Mouse (Mus musculus) hindbrain, embryonic 10.5 days (tissue): ENCODE measurements at regions not wholly inside any gene's neighbourhood (a gene's known extent, or its start where the extent isn't known, plus 50 kb on each side); places are given as distances from the start of the nearest gene placed in this dataset.

Experiments used
- DNase-seq: peaks from one replicate; pipeline ENCODE4 v3.0.0-alpha.2; 2017; ENCODE audit warnings: low spot score
- H3K27ac ChIP-seq: fragments of 300-500 bp; sonication (generic); 2 replicates; pipeline ENCODE4 v1.5.1; 2016; ENCODE audit warnings: mild to moderate bottlenecking, moderate library complexity
- H3K27me3 ChIP-seq: fragments of 300-500 bp; sonication (generic); 2 replicates; pipeline ENCODE4 v1.6.1; 2016; ENCODE audit warnings: mild to moderate bottlenecking; ENCODE audit not compliant: poor library complexity, insufficient read depth, severe bottlenecking
- H3K36me3 ChIP-seq: fragments of 300-500 bp; sonication (generic); 2 replicates; pipeline ENCODE4 v1.6.1; 2016; ENCODE audit warnings: mild to moderate bottlenecking, moderate library complexity
- H3K4me1 ChIP-seq: fragments of 300-500 bp; sonication (generic); replicated peaks from 2 replicates; pipeline ENCODE4 v1.6.1; 2016; ENCODE audit warnings: mild to moderate bottlenecking
- H3K4me3 ChIP-seq: fragments of 300-500 bp; sonication (generic); 2 replicates; pipeline ENCODE4 v1.5.1; 2016; ENCODE audit warnings: mild to moderate bottlenecking, moderate library complexity
- H3K9me3 ChIP-seq: fragments of 300-500 bp; sonication (generic); 2 replicates; pipeline ENCODE4 v1.6.1; 2016; ENCODE audit warnings: mild to moderate bottlenecking, moderate library complexity
- WGBS: fragments of 180-500 bp; shearing (Covaris S2); methylation state at CpG from one replicate; pipeline ENCODE4 v1.1.7; 2016; 5-methylcytosine and 5-hydroxymethylcytosine counted together

DNA sequence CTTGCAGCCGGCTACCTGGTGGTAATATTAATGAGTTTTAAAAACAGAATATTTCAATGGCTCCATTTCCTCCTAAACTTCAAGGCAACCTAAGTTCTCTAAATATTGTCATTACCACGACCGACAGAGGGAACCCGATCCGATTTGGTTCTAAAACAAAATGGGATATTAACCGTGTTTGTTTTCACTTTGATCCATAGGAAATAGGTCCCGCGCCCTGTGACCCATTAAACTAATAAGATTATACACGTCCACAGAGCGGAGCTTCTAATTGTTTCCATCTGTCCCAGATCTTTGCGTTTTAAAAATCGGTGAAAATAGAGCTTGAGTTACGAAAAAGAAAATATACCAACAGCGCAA is 254.8 kb upstream of the Nfe2l3 start:
- peaks cover 22% of the 10 kb centered on the region for H3K4me1 ChIP-seq
- H3K27ac ChIP-seq = no peak overlapping the region
- H3K9me3 ChIP-seq = no peaks in the 10 kb centered on the region
- WGBS = 1% methylated on average over 14 of the region's 14 CpGs
- no peaks in the 10 kb centered on the region for H3K36me3 ChIP-seq
- peaks cover 76% of the 10 kb centered on the region for H3K27me3 ChIP-seq
- no peak for DNase-seq
- H3K4me3 ChIP-seq = peak overlapping the region; percentile 35

- Histone ChIP-seq H3K36me3 (no peaks in the 10 kb centered on the region), H3K27ac (no peak overlapping the region), H3K27me3 (peaks cover 82% of the 10 kb centered on the region), H3K4me1 (peaks cover 17% of the 10 kb centered on the region), H3K9me3 (no peaks in the 10 kb centered on the region), H3K4me3 (peak overlapping the region; percentile 35)
- under 1% methylated on average over 31 of the region's 34 CpGs for WGBS
- DNase-seq = peak; percentile 98
These were observed 254.2 kb upstream of the Nfe2l3 start for GRCm38 (mm10) chr6:51178061-51178791.

DNA sequence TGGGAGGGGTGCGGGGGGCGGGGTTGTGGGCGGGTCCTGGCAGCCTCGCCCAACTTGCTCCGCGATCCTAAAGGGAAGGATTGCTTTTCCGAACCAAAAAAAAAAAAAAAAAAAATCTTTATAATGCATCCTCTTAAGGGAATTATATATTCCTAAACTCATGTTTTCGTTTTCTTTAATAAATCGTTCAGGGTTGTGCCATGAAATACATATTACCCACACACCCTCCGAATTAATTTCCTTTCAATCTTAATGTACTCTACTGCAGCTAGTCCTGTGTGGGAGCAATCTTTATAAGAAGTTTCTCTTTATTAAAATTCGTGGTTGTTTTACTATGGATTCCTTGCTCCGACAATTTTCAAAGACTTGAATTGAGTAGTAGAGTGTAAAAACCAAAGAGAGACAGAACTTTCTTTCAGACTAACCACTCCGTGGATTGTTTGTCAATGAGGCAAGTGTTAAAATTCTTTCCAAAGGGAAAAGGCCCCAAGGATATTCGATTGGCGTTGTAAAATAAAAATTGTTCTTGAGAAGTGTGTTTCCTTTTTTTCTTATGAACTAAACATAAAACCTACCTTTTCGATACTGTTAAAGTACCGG is 253.6 kb upstream of the Nfe2l3 start:
- DNase-seq = no peak
- H3K4me1 ChIP-seq = peaks cover 10% of the 10 kb centered on the region
- H3K36me3 ChIP-seq = no peaks in the 10 kb centered on the region
- peaks cover 82% of the 10 kb centered on the region for H3K27me3 ChIP-seq
- H3K9me3 ChIP-seq = no peaks in the 10 kb centered on the region
- 3% methylated on average over 17 of the region's 17 CpGs for WGBS
- no peak overlapping the region for H3K4me3 ChIP-seq
- no peak overlapping the region for H3K27ac ChIP-seq

GRCm38 (mm10) chr6:51179741-51180537 is 252.5 kb upstream of the Nfe2l3 start:
- Histone ChIP-seq H3K4me1 (no peaks in the 10 kb centered on the region; the same call in 1 of the 2 replicates), H3K27me3 (peaks cover 82% of the 10 kb centered on the region), H3K27ac (no peak overlapping the region), H3K4me3 (no peak overlapping the region), H3K9me3 (no peaks in the 10 kb centered on the region), H3K36me3 (no peaks in the 10 kb centered on the region)
- 8% methylated on average over 17 of the region's 17 CpGs for WGBS
- no peak for DNase-seq

- Histone ChIP-seq H3K36me3 (no peaks in the 10 kb centered on the region), H3K27ac (no peak overlapping the region), H3K4me1 (no peaks in the 10 kb centered on the region; the same call in 1 of the 2 replicates), H3K9me3 (no peaks in the 10 kb centered on the region), H3K4me3 (no peak overlapping the region), H3K27me3 (peaks cover 82% of the 10 kb centered on the region)
- DNase-seq = no peak
- 5% methylated on average over 11 of the region's 11 CpGs for WGBS
These were observed 251.3 kb upstream of the Nfe2l3 start for GRCm38 (mm10) chr6:51180881-51181875.

DNA sequence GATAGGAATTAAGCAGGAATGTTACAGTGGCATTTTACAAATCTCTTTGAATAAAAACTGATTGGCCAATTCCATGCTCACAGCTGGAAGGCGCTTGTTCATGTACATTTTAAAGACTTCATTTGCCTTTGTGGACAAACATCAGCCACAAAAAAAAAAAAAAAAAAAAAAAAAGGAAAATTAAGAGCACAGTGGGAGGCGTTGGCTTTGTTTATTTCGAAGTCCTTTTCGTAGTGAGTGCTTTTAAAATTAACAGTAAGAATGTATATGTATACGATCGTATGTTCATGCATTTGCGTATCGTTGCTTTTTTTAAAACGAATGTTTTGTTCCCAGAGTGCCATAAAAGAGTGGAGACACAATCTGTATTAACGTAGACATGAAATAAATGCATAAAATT is 250.6 kb upstream of the Nfe2l3 start:
- no peak for DNase-seq

GRCm38 (mm10) chr6:51182771-51183284 is 249.6 kb upstream of the Nfe2l3 start:
- peaks cover 83% of the 10 kb centered on the region for H3K27me3 ChIP-seq
- no peak overlapping the region for H3K27ac ChIP-seq
- DNase-seq = no peak
- no peaks in the 10 kb centered on the region for H3K9me3 ChIP-seq
- H3K36me3 ChIP-seq = no peaks in the 10 kb centered on the region
- no peaks in the 10 kb centered on the region; the same call in 1 of the 2 replicates for H3K4me1 ChIP-seq
- WGBS = 6% methylated on average over 5 of the region's 5 CpGs
- H3K4me3 ChIP-seq = no peak overlapping the region

More for the DNA sequence above, 250.6 kb upstream of the Nfe2l3 start:
- Histone ChIP-seq H3K27ac (no peak overlapping the region), H3K36me3 (no peaks in the 10 kb centered on the region), H3K4me3 (no peak overlapping the region), H3K4me1 (no peaks in the 10 kb centered on the region; the same call in 1 of the 2 replicates), H3K9me3 (no peaks in the 10 kb centered on the region), H3K27me3 (peaks cover 82% of the 10 kb centered on the region)
- 22% methylated on average over 10 of the region's 10 CpGs for WGBS

DNA sequence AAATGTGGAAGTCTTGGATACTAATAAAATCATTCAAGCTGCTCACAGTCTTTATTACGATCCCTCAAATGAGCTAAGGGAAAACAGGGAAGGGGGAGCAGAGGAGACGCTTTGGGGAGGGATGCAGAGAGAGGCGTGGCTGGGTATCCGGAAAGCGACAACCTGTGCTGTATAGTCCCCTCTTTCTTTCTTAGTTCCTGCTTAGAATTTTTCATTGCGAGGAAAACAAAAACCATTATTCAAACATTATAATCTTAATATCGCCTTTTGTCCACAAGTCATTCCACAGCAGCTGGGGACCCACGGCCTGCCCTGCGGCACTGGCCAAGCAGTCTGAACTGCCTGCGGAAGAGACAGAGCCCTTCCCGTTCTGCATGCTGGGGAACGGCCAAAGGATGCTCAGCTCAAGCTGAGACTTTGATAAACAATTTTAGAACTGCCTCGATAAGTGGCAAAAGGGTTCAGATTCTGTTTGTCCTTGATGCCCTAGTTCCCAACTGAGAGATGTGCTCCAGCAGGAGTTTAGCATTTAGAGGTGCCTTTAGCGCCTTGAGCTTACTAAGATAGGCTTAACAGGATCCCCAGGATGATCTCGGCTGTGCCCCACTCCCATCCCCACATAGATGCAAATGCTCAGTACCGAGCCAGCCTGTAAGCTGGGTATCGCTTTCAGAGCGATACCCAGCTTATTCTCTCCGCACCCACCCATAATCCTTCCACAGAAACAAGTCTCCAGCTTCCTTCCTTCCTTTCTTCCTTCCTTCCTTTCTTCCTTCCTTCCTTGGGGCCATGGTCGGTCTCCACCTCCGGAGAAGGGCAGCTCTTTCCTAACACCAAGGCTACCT is 248.7 kb upstream of the Nfe2l3 start:
- DNase-seq = peak; percentile 45
- under 1% methylated on average over 21 of the region's 21 CpGs for WGBS

DNA sequence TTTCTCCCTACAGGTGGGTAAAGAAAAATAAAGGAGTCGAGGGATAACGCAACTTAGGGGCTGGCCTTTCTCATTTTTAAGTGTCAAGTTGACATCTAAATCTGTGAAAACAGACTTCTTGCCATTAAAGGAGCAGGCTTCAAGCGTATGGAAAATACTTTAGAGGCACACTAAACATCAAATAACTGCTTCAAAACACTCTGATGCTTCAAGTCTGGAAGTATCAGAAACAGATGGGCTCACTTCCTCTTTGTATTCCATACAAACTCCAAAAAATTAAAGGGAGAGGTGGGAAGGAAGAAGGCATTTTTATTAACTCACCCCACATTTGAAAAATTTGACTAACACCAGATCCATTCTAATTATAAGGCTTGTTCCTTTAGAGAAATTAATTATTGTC is 248.0 kb upstream of the Nfe2l3 start:
- no peaks in the 10 kb centered on the region for H3K36me3 ChIP-seq
- H3K27ac ChIP-seq = no peak overlapping the region
- H3K4me3 ChIP-seq = no peak overlapping the region
- no peaks in the 10 kb centered on the region for H3K9me3 ChIP-seq
- no peak for DNase-seq
- H3K27me3 ChIP-seq = peaks cover 100% of the 10 kb centered on the region
- no peaks in the 10 kb centered on the region for H3K4me1 ChIP-seq
- 2% methylated on average over 3 of the region's 3 CpGs for WGBS

More for the DNA sequence above, 248.7 kb upstream of the Nfe2l3 start:
- Histone ChIP-seq H3K27me3 (peaks cover 93% of the 10 kb centered on the region), H3K27ac (no peak overlapping the region), H3K9me3 (no peaks in the 10 kb centered on the region), H3K4me3 (no peak overlapping the region), H3K4me1 (no peaks in the 10 kb centered on the region), H3K36me3 (no peaks in the 10 kb centered on the region)

- no peak overlapping the region for H3K4me3 ChIP-seq
- H3K36me3 ChIP-seq = no peaks in the 10 kb centered on the region
- no peaks in the 10 kb centered on the region for H3K9me3 ChIP-seq
- no peak overlapping the region for H3K27ac ChIP-seq
- 19% methylated on average over 6 of the region's 6 CpGs for WGBS
- H3K27me3 ChIP-seq = peaks cover 100% of the 10 kb centered on the region
- no peaks in the 10 kb centered on the region for H3K4me1 ChIP-seq
- no peak for DNase-seq
These were observed 247.3 kb upstream of the Nfe2l3 start for GRCm38 (mm10) chr6:51185201-51185600.

- DNase-seq = no peak
These were observed 243.3 kb upstream of the Nfe2l3 start for GRCm38 (mm10) chr6:51189173-51189572.

More at GRCm38 (mm10) chr6:51189173-51189572, 243.3 kb upstream of the Nfe2l3 start:
- peaks cover 9% of the 10 kb centered on the region for H3K4me1 ChIP-seq
- H3K27ac ChIP-seq = no peak overlapping the region
- H3K36me3 ChIP-seq = no peaks in the 10 kb centered on the region
- no peak overlapping the region for H3K4me3 ChIP-seq
- WGBS = 78% methylated on average over 3 of the region's 3 CpGs
- peaks cover 100% of the 10 kb centered on the region for H3K27me3 ChIP-seq
- H3K9me3 ChIP-seq = no peaks in the 10 kb centered on the region
